Mouse (Mus musculus) hindbrain, postnatal 0 days (tissue): Measurements from ENCODE around the gene Lrrc4b. TPM values are rescaled to one million over a fixed set of nuclear protein-coding genes. Genes with fewer than 3 reads are reported as not detected.
A peak's percentile ranks its signal among the peaks of the same experiment; 100 is the strongest.

ENCODE experiments used
- ATAC-seq: fragments of 200-750 bp; cut with Nextera tagmentation; 2 replicates; pipeline ENCODE4 v1.8.0; 2017; ENCODE audit warnings: mild to moderate bottlenecking, moderate TSS enrichment, moderate library complexity
- DNase-seq: peaks from one replicate; pipeline ENCODE4 v3.0.0-alpha.2; 2015; ENCODE audit warnings: low spot score
- H3K27ac ChIP-seq: fragments of 300-500 bp; sonication (generic); 2 replicates; pipeline ENCODE4 v1.5.1; 2014; ENCODE audit warnings: mild to moderate bottlenecking
- H3K27me3 ChIP-seq: fragments of 300-500 bp; sonication (generic); 2 replicates; pipeline ENCODE4 v1.6.1; 2014; ENCODE audit warnings: low read length, mixed read lengths; ENCODE audit not compliant: insufficient read depth
- H3K36me3 ChIP-seq: fragments of 300-500 bp; sonication (generic); 2 replicates; pipeline ENCODE4 v1.6.1; 2014; ENCODE audit warnings: low read length, mixed read lengths; ENCODE audit not compliant: insufficient read depth
- H3K4me1 ChIP-seq: fragments of 300-500 bp; sonication (generic); 2 replicates; pipeline ENCODE4 v1.6.1; 2014; ENCODE audit warnings: antibody characterized with exemption, low read length, mixed read lengths; ENCODE audit not compliant: insufficient read depth
- H3K4me2 ChIP-seq: fragments of 300-500 bp; sonication (generic); 2 replicates; pipeline ENCODE4 v1.6.1; 2014; ENCODE audit warnings: low read depth, mild to moderate bottlenecking, low read length, moderate library complexity, mixed read lengths
- H3K4me3 ChIP-seq: fragments of 300-500 bp; sonication (generic); 2 replicates; pipeline ENCODE4 v1.5.1; 2014; ENCODE audit warnings: low read length
- H3K9ac ChIP-seq: fragments of 300-500 bp; sonication (generic); replicated peaks from 2 replicates; pipeline ENCODE4 v1.6.1; 2014; ENCODE audit warnings: mild to moderate bottlenecking, low read length, moderate library complexity, mixed read lengths
- H3K9me3 ChIP-seq: fragments of 300-500 bp; sonication (generic); 2 replicates; pipeline ENCODE4 v1.6.1; 2016; ENCODE audit warnings: low read length, mixed read lengths
- CTCF ChIP-seq: IDR thresholded peaks from 2 replicates; pipeline ENCODE4 v1.5.1; 2016; ENCODE audit warnings: antibody characterized with exemption, control low read depth, low read depth
- WGBS: fragments of 180-500 bp; shearing (Covaris S2); extraction: QIAGEN DNeasy Blood & Tissue Kit; methylation state at CpG from one replicate; pipeline ENCODE4 v1.1.7; 2014; 5-methylcytosine and 5-hydroxymethylcytosine counted together
- polyA plus RNA-seq: library from polyadenylated mRNA; unstranded; fragments of >200 nt; fragmentation: Nextera tagmentation; extraction: Ambion mirVana; gene quantifications from 2 replicates; pipeline ENCODE4 v1.2.1, GENCODE M21; 2015
- total RNA-seq: library from RNA; depleted of rRNA; stranded (reverse); fragments of >200 nt; gene quantifications from 2 replicates; pipeline ENCODE4 v1.2.3, GENCODE M21; 2014

Lrrc4b gene
- total and polyA plus RNA-seq, 2 experiments from 2014 or later = 19.6 to 562 TPM

DNA sequence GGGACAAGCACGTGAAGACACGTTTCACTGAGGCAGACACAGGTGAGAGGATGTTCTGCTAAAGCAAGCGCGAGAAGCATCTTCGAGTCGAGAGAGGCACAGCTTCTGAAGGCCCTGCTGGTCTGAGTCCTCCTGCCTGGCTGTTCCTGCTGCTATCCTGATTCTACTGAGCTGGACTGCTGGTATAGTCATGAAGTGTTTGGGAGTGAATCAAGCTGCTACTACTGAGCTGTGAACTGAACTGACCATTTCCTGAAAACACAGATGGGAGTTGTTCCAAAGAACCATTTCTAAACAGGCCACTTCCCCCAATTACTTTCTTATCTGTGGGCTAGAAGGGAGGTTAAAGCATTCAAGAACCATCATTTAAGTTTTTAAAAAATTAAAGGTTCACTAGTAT lies 15.5 kb upstream of the Lrrc4b start:
- Histone ChIP-seq H3K27me3 (no peaks in the 10 kb centered on the region), H3K36me3 (no peaks in the 10 kb centered on the region), H3K4me2 (no peak overlapping the region), H3K27ac (no peak overlapping the region), H3K9me3 (no peaks in the 10 kb centered on the region), H3K9ac (no peak overlapping the region), H3K4me1 (no peaks in the 10 kb centered on the region), H3K4me3 (no peak overlapping the region)
- DNase-seq = no peak
- ATAC-seq = no peak
- no peak for TF ChIP-seq CTCF
- WGBS = 77% methylated on average over 6 of the region's 6 CpGs

DNA sequence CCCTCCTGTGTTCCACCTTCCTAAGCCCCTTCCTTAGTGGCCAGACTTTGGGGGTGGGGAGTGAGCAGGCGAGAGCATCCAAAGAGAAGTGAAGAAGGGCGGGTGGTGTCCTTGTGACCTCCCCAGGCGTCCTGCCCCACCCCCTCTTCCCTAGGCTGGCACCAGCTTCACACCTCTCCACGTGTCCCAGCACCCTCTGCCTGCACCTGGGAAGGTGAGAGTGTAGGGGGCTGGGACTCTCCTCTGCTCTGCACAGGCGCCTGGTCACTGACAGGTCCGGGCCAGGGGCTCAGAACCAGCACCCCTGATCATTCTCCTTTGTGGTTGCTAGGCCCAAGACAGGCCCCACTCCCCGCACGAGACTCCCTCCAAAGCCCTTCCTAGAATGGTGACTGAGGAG lies 1.2 kb upstream of the Lrrc4b start:
- Histone ChIP-seq H3K4me2 (peak overlapping the region; percentile 83), H3K27ac (peak overlapping the region; percentile 74), H3K4me1 (peaks cover 38% of the 10 kb centered on the region), H3K27me3 (no peaks in the 10 kb centered on the region), H3K4me3 (peak overlapping the region; percentile 80), H3K9ac (peak overlapping the region; percentile 41; the same call in 1 of the 2 replicates), H3K9me3 (no peaks in the 10 kb centered on the region), H3K36me3 (no peaks in the 10 kb centered on the region)
- 9% methylated on average over 6 of the region's 8 CpGs for WGBS
- no peak for DNase-seq
- no peak for TF ChIP-seq CTCF
- ATAC-seq = no peak

DNA sequence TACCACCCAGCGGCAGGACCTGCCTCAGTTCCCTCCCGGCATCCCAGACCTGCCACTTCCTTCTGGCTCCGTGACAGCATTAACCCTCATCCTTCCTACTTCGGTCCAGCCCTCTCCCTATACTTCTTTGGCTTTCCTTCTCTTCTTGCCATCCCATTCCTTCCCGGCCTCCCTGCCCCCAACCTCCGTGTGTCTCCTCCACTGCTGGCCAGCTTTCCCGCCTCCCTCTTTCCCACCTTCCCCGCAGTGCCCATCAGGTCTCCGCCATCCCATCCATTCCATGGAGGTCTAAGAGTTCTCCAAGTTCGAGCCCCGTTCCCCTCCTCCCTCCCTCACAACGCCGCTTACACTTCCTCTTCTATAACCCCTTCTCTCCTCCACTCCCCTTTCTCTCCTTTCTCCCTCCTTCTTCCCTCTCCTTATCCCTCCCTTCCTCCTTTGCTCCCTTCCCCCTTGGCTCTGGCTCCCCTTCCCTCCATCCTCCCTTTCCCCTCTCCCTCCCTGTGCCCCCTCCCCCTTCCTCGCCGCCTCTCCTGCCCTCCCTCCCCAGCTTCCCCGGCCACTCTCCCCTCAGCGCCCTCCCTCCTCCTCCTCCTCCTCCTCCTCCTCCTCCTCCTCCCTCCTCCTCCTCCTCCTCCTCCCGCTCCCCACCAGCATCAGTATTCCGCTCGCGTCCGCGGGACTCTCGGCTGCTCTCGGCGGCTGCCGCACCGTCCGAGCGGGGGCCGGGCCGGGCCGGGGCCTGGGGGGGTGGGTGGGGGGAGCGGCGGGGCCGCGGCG lies 457 bp upstream of the Lrrc4b start:
- Histone ChIP-seq H3K4me3 (peak overlapping the region; percentile 80), H3K36me3 (no peaks in the 10 kb centered on the region), H3K9ac (peak overlapping the region; percentile 97), H3K9me3 (no peaks in the 10 kb centered on the region), H3K4me1 (peaks cover 38% of the 10 kb centered on the region), H3K4me2 (peak overlapping the region; percentile 83), H3K27me3 (no peaks in the 10 kb centered on the region), H3K27ac (peak overlapping the region; percentile 99)
- WGBS = 2% methylated on average over 17 of the region's 38 CpGs
- ATAC-seq (peak; percentile 44), DNase-seq (peak; percentile 82)
- TF ChIP-seq CTCF = peak; percentile 31; the same call in 1 of the 2 replicates

DNA sequence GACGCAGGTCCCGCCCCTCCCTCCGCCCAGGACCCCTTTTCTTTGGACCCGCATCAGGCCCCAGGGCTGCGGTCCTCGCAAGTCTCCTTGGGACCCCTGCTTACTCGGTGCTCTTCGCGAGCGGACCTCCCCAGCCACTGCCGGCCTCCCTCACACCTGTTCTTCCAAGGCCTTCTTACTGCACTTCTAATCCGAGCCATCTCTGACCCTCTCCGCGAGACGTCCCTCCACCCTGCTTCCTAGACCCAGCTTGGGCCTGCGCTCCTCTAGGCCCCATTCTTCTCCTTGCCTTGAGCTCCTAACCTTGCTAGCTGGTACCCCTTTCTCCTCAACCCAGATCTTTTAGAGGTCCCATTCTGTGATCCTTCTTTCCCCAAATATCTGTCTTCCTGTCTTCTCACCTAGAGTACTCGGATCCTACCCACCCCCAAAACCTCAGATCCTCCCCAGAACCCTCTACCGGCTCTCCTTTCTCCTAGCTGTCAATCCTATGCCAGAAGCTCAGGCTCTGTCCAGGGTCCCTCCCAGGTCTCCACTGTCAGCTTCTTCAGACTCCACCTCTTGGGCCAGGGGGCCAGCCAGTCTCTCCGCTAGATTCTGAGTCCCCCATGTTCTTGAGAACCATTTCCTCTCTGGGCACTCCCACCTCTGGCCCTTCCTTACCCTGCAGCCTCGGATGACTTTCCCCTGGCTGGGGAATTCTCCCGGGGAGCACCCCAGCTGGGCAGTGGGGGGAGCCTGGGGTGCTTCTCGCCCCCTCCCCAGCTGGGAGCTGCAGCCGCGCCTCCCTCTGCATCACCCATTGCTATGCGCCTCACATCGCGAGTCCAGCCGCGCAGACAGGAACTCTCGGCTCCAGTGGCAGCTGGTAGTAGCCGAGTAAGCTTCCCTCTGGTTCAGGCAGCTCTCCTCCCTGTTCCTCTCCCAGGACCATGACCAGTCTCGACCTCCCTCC lies 993 bp downstream of the Lrrc4b start:
- no peak for TF ChIP-seq CTCF
- peak overlapping the region; percentile 99 for H3K27ac ChIP-seq
- no peaks in the 10 kb centered on the region for H3K9me3 ChIP-seq
- peak overlapping the region; percentile 83 for H3K4me2 ChIP-seq
- peaks cover 38% of the 10 kb centered on the region for H3K4me1 ChIP-seq
- peak overlapping the region; percentile 97 for H3K9ac ChIP-seq
- 1% methylated on average over 27 of the region's 32 CpGs for WGBS
- peak overlapping the region; percentile 80 for H3K4me3 ChIP-seq
- peak; percentile 68 for DNase-seq
- peak; percentile 46 for ATAC-seq
- no peaks in the 10 kb centered on the region for H3K27me3 ChIP-seq
- H3K36me3 ChIP-seq = no peaks in the 10 kb centered on the region

DNA sequence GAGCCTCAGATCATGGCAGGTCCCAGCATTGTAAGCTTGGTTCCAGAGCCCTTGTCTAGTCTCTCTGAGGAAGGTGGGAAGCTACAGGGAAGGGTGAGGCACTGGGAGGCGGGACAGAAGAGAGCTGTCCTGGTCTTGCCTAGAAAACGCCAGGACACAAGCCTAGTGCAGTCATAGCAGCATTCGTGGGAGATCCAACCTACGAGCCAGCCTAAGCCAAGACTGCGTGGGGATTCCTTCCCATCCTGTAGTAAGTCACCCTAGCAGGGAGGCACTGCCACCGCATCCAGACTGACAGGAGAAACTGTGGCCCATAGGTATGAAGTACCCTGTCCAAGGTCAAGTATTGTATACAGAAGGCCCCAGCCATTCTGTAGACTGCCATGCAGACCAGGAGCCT lies 3.7 kb downstream of the Lrrc4b start:
- ATAC-seq = no peak
- H3K4me3 ChIP-seq = no peak overlapping the region
- no peak for TF ChIP-seq CTCF
- no peaks in the 10 kb centered on the region for H3K27me3 ChIP-seq
- DNase-seq = no peak
- 74% methylated on average over 6 of the region's 6 CpGs for WGBS
- H3K36me3 ChIP-seq = no peaks in the 10 kb centered on the region
- no peak overlapping the region for H3K27ac ChIP-seq
- H3K9ac ChIP-seq = no peak overlapping the region
- H3K9me3 ChIP-seq = no peaks in the 10 kb centered on the region
- H3K4me1 ChIP-seq = peaks cover 32% of the 10 kb centered on the region
- H3K4me2 ChIP-seq = no peak overlapping the region

DNA sequence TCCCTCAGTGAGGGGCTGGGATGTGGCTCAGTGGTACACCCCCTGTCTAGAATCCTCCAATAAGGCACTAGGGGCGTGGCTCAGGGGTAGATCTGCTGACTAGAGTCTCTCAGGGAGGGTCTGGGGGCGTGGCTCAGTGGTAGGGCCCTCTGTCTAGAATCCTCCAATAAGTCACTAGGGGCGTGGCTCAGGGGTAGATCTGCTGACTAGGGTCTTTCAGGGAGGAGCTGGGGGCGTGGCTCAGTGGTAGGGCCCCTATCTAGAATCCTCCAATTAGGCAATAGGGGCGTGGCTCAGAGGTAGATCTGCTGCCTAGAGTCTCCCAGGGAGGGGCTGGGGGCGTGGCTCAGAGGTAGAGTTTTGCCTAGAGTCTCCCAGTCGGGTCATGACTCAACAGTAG lies 4.6 kb downstream of the Lrrc4b start:
- H3K4me2 ChIP-seq = no peak overlapping the region
- DNase-seq = peak; percentile 86
- no peak overlapping the region for H3K4me3 ChIP-seq
- H3K27me3 ChIP-seq = no peaks in the 10 kb centered on the region
- H3K4me1 ChIP-seq = peaks cover 25% of the 10 kb centered on the region; the same call in 1 of the 2 replicates
- no peaks in the 10 kb centered on the region for H3K36me3 ChIP-seq
- no peaks in the 10 kb centered on the region for H3K9me3 ChIP-seq
- no peak overlapping the region for H3K9ac ChIP-seq
- 13% methylated on average over 7 of the region's 7 CpGs for WGBS
- H3K27ac ChIP-seq = no peak overlapping the region
- peak; percentile 53 for ATAC-seq
- TF ChIP-seq CTCF = no peak
